Mouse (Mus musculus) limb, embryonic 12.5 days (tissue): ENCODE measurements at regions not wholly inside any gene's neighbourhood (a gene's known extent, or its start where the extent isn't known, plus 50 kb on each side); places are given as distances from the start of the nearest gene placed in this dataset.

ENCODE experiments used
- ATAC-seq: fragments of 200-750 bp; cut with Nextera tagmentation; 2 replicates; pipeline ENCODE4 v1.8.0; 2017; ENCODE audit warnings: low read depth, moderate TSS enrichment; ENCODE audit not compliant: insufficient number of reproducible peaks, insufficient read depth, low FRiP score, low TSS enrichment
- H3K27ac ChIP-seq: fragments of 300-500 bp; sonication (generic); 2 replicates; pipeline ENCODE4 v1.5.1; 2016; ENCODE audit warnings: mild to moderate bottlenecking, moderate library complexity
- H3K27me3 ChIP-seq: fragments of 300-500 bp; sonication (generic); 2 replicates; pipeline ENCODE4 v1.6.1; 2016; ENCODE audit warnings: mild to moderate bottlenecking, moderate library complexity
- H3K36me3 ChIP-seq: fragments of 300-500 bp; sonication (generic); 2 replicates; pipeline ENCODE4 v1.6.1; 2016; ENCODE audit warnings: mild to moderate bottlenecking, moderate library complexity
- H3K4me1 ChIP-seq: fragments of 300-500 bp; sonication (generic); replicated peaks from 2 replicates; pipeline ENCODE4 v1.6.1; 2016
- H3K4me2 ChIP-seq: fragments of 300-500 bp; sonication (generic); 2 replicates; pipeline ENCODE4 v1.6.1; 2016; ENCODE audit warnings: mild to moderate bottlenecking, moderate library complexity
- H3K4me3 ChIP-seq: fragments of 300-500 bp; sonication (generic); replicated peaks from 2 replicates; pipeline ENCODE4 v1.5.1; 2016; ENCODE audit warnings: mild to moderate bottlenecking
- H3K9ac ChIP-seq: fragments of 300-500 bp; sonication (generic); replicated peaks from 2 replicates; pipeline ENCODE4 v1.6.1; 2016; ENCODE audit warnings: mild to moderate bottlenecking, moderate library complexity
- H3K9me3 ChIP-seq: fragments of 300-500 bp; sonication (generic); 2 replicates; pipeline ENCODE4 v1.6.1; 2016; ENCODE audit warnings: mild to moderate bottlenecking, moderate library complexity
- WGBS: fragments of 180-500 bp; shearing (Covaris S2); methylation state at CpG from one replicate; pipeline ENCODE4 v1.1.7; 2016; 5-methylcytosine and 5-hydroxymethylcytosine counted together

DNA sequence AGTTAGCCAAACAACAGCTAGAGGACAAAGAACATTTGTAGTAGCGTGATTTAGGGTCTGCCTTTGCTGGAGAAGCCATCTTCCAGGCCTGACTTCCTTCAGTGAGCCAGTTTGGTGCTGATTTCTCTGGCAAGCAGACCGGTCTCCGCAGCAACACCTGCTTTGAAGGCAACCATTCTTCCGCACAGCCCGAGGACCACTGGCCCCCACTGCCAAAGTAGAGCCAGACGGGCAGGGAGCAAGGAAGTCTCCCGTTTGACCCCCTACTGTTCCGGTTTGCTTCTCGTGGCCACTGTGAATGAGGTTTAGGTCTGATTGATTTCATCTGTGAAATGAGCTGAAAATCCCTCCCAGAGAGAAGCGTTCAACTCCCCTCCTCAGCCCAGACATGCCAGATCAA, 471.0 kb downstream of the Tshz3 start:
- no peak overlapping the region for H3K4me2 ChIP-seq
- WGBS, result 43% methylated on average over 10 of the region's 10 CpGs
- no peak for ATAC-seq
- H3K9ac ChIP-seq, result no peak overlapping the region
- peaks cover 4% of the 10 kb centered on the region; the same call in 1 of the 2 replicates for H3K4me1 ChIP-seq
- no peaks in the 10 kb centered on the region for H3K27me3 ChIP-seq
- peaks cover 3% of the 10 kb centered on the region; the same call in 1 of the 2 replicates for H3K9me3 ChIP-seq
- peak overlapping the region; percentile 14; the same call in 1 of the 2 replicates for H3K27ac ChIP-seq
- no peak overlapping the region for H3K4me3 ChIP-seq
- H3K36me3 ChIP-seq, result no peaks in the 10 kb centered on the region

- Histone ChIP-seq H3K9ac (no peak overlapping the region), H3K27ac (no peak overlapping the region), H3K27me3 (no peaks in the 10 kb centered on the region), H3K4me1 (peaks cover 22% of the 10 kb centered on the region), H3K9me3 (no peaks in the 10 kb centered on the region), H3K4me2 (no peak overlapping the region), H3K4me3 (no peak overlapping the region), H3K36me3 (no peaks in the 10 kb centered on the region)
- 88% methylated on average over 3 of the region's 3 CpGs for WGBS
- no peak for ATAC-seq
Observed at GRCm38 (mm10) chr7:37175746-37176145, 477.8 kb downstream of the Tshz3 start.

DNA sequence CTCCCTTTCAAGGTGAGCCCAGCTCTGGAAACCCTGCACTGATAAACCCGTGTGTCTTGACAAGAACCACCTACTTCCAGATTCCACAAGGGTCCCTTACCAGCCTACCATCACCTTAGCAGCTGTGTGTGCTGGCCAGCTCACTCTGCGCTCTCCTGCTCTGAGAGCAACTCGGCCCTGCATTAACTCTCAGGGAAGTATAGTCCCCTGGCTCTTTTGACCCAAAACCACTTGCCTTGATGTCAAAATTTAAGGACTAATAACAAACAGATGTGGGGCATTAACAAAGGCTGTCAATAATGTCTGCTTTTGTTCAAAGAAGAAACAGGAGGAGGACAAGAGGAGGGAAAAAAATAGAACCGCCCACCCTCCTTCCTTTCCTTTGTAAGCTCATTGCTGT, 480.3 kb downstream of the Tshz3 start:
- no peak overlapping the region for H3K27ac ChIP-seq
- no peaks in the 10 kb centered on the region for H3K36me3 ChIP-seq
- H3K9ac ChIP-seq, result no peak overlapping the region
- H3K4me3 ChIP-seq, result no peak overlapping the region
- ATAC-seq, result no peak
- no peaks in the 10 kb centered on the region for H3K9me3 ChIP-seq
- H3K4me1 ChIP-seq, result peaks cover 30% of the 10 kb centered on the region
- H3K27me3 ChIP-seq, result no peaks in the 10 kb centered on the region
- no peak overlapping the region for H3K4me2 ChIP-seq
- WGBS, result 16% methylated on average over 4 of the region's 4 CpGs

DNA sequence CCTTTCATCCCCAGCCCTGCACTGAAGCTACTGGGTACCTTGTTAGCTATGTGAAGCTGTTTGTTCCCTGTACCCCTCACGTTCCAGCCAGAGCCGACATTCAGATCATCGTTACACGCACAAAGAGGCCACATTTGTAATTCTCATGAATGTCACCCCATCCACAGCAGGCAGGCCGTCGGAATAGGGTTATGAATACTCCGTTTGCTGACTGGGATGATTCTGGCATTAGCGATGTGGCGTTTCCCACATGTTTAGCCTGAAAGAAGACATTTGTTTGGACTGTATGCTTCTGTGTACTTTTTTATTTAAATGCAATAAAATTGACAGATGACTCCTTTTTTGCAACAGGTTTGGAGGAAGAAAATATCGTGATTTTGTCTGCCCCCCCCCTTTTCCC, 482.0 kb downstream of the Tshz3 start:
- H3K9ac ChIP-seq, result no peak overlapping the region
- H3K4me1 ChIP-seq, result peaks cover 30% of the 10 kb centered on the region
- no peak overlapping the region; the same call in 1 of the 2 replicates for H3K27ac ChIP-seq
- H3K27me3 ChIP-seq, result no peaks in the 10 kb centered on the region
- H3K9me3 ChIP-seq, result no peaks in the 10 kb centered on the region
- H3K4me3 ChIP-seq, result no peak overlapping the region
- 24% methylated on average over 10 of the region's 10 CpGs for WGBS
- peak overlapping the region; percentile 30 for H3K4me2 ChIP-seq
- H3K36me3 ChIP-seq, result no peaks in the 10 kb centered on the region
- ATAC-seq, result no peak

DNA sequence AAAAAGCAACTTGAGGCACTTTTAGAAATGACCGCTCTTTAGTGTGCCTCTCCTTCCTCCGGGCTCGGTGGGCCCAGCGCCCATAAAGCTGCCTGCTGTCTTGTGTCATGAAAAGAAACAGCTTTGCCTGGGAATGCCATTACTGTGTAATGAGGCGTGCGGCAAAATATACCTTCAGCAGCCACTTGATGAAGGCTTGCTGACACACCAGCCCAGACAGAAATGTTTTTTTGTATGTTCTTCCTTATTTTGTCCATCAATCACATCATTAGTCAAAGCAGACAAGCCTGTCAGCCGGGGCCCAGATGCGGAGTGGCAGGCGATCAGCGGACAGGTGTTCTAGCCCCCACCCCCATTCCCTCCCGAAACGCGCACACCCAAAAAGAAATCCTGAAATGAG, 482.5 kb downstream of the Tshz3 start:
- Histone ChIP-seq H3K27me3 (no peaks in the 10 kb centered on the region), H3K4me2 (peak overlapping the region; percentile 30), H3K4me3 (no peak overlapping the region), H3K27ac (peak overlapping the region; percentile 1; the same call in 1 of the 2 replicates), H3K9me3 (no peaks in the 10 kb centered on the region), H3K36me3 (no peaks in the 10 kb centered on the region), H3K4me1 (peaks cover 30% of the 10 kb centered on the region), H3K9ac (no peak overlapping the region)
- ATAC-seq, result no peak
- WGBS, result 16% methylated on average over 13 of the region's 13 CpGs

- WGBS, result 42% methylated on average over 4 of the region's 4 CpGs
- Histone ChIP-seq H3K9me3 (no peaks in the 10 kb centered on the region), H3K27ac (no peak overlapping the region), H3K4me1 (peaks cover 30% of the 10 kb centered on the region), H3K4me3 (no peak overlapping the region), H3K4me2 (no peak overlapping the region), H3K36me3 (no peaks in the 10 kb centered on the region), H3K27me3 (no peaks in the 10 kb centered on the region), H3K9ac (no peak overlapping the region)
- no peak for ATAC-seq
Observed at GRCm38 (mm10) chr7:37181109-37181508, 483.2 kb downstream of the Tshz3 start.

GRCm38 (mm10) chr7:37192536-37192935, 494.6 kb downstream of the Tshz3 start:
- ATAC-seq, result no peak
- no peak overlapping the region for H3K4me2 ChIP-seq
- 18% methylated on average over 2 of the region's 2 CpGs for WGBS
- no peak overlapping the region for H3K9ac ChIP-seq
- H3K9me3 ChIP-seq, result no peaks in the 10 kb centered on the region
- H3K27ac ChIP-seq, result no peak overlapping the region
- H3K27me3 ChIP-seq, result no peaks in the 10 kb centered on the region
- no peaks in the 10 kb centered on the region for H3K36me3 ChIP-seq
- H3K4me3 ChIP-seq, result no peak overlapping the region
- no peaks in the 10 kb centered on the region for H3K4me1 ChIP-seq

- Histone ChIP-seq H3K36me3 (no peaks in the 10 kb centered on the region), H3K27me3 (no peaks in the 10 kb centered on the region), H3K27ac (no peak overlapping the region), H3K9ac (no peak overlapping the region), H3K4me2 (no peak overlapping the region), H3K9me3 (no peaks in the 10 kb centered on the region), H3K4me3 (no peak overlapping the region), H3K4me1 (no peaks in the 10 kb centered on the region)
- no peak for ATAC-seq
- 76% methylated on average over 5 of the region's 5 CpGs for WGBS
Observed at GRCm38 (mm10) chr7:37204800-37205199, 506.9 kb downstream of the Tshz3 start.

GRCm38 (mm10) chr7:37208305-37208704, 510.4 kb downstream of the Tshz3 start:
- no peaks in the 10 kb centered on the region for H3K9me3 ChIP-seq
- H3K4me3 ChIP-seq, result no peak overlapping the region
- H3K4me2 ChIP-seq, result no peak overlapping the region
- H3K9ac ChIP-seq, result no peak overlapping the region
- ATAC-seq, result no peak
- H3K27me3 ChIP-seq, result no peaks in the 10 kb centered on the region
- H3K36me3 ChIP-seq, result no peaks in the 10 kb centered on the region
- peaks cover 7% of the 10 kb centered on the region; the same call in 1 of the 2 replicates for H3K4me1 ChIP-seq
- H3K27ac ChIP-seq, result no peak overlapping the region
- 85% methylated on average over 7 of the region's 7 CpGs for WGBS

DNA sequence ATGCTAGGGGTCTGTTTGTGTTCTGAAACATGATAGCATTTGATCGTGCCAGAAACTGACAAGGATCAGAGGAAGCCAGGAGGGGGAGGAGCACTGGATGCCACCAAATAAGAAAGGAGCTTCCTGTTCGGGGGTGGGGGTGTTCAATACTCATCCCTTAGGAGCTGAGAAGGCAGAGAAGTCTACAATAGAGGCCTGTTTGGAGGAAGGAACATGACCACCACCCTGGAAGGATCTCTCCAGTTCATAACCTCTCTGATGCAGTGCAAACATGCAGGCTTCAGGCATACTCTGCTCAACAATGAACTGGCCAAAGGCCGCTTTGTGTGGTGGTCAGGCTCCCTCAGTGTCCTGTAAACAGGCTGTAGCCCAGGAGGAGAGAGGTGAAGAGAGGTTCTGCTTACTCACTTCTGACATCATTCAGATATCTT, 515.8 kb downstream of the Tshz3 start:
- H3K27me3 ChIP-seq, result no peaks in the 10 kb centered on the region
- WGBS, result 28% methylated on average over 3 of the region's 3 CpGs
- H3K9me3 ChIP-seq, result no peaks in the 10 kb centered on the region
- H3K4me3 ChIP-seq, result no peak overlapping the region
- no peaks in the 10 kb centered on the region for H3K36me3 ChIP-seq
- H3K9ac ChIP-seq, result no peak overlapping the region
- no peak overlapping the region for H3K27ac ChIP-seq
- no peak for ATAC-seq
- peak overlapping the region; percentile 28 for H3K4me2 ChIP-seq
- H3K4me1 ChIP-seq, result peaks cover 15% of the 10 kb centered on the region

DNA sequence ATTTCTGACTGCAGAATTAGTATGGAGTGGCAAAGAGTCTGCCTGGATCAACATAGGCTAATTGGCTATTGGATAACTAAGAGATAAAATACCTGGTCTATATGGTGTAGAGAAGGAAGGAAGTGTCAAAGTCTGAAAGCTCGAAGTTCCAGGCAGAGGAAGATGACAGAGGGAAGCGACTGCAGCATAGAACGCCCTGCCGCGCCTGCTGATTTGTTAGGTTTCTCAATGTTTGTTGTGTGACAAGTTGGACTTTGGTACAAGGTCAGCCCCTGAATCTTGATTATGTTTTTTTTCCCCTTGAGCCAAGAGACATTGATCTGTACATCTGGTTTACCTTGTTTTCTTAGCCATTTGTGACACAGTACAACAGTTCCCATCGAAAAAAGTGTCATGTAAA, 517.6 kb downstream of the Tshz3 start:
- no peak overlapping the region for H3K27ac ChIP-seq
- no peak for ATAC-seq
- no peaks in the 10 kb centered on the region for H3K27me3 ChIP-seq
- H3K4me3 ChIP-seq, result no peak overlapping the region
- H3K4me1 ChIP-seq, result peaks cover 15% of the 10 kb centered on the region
- H3K9me3 ChIP-seq, result peaks cover 2% of the 10 kb centered on the region; the same call in 1 of the 2 replicates
- H3K4me2 ChIP-seq, result no peak overlapping the region
- WGBS, result 94% methylated on average over 6 of the region's 6 CpGs
- no peaks in the 10 kb centered on the region for H3K36me3 ChIP-seq
- H3K9ac ChIP-seq, result no peak overlapping the region

- no peak for ATAC-seq
- 91% methylated on average over 5 of the region's 5 CpGs for WGBS
- Histone ChIP-seq H3K27ac (no peak overlapping the region), H3K36me3 (no peaks in the 10 kb centered on the region), H3K27me3 (no peaks in the 10 kb centered on the region), H3K9me3 (peaks cover 12% of the 10 kb centered on the region; the same call in 1 of the 2 replicates), H3K4me3 (no peak overlapping the region), H3K4me1 (no peaks in the 10 kb centered on the region), H3K9ac (no peak overlapping the region), H3K4me2 (no peak overlapping the region)
Observed at GRCm38 (mm10) chr7:37220476-37220875, 522.6 kb downstream of the Tshz3 start.
